Mouse (Mus musculus) erythroblast, embryonic 14.5 days (primary cell): ENCODE data around the gene Slc22a14. TPM values are rescaled to one million over a fixed set of nuclear protein-coding genes. Genes with fewer than 3 reads are reported as not detected.
"Not testable (repeated sequence)": the region's sequence is repeated elsewhere in the genome, so short reads cannot be mapped to it uniquely, and the experiment has no call there.

Experiments
- H3K27me3 ChIP-seq: 2 replicates; pipeline ENCODE4 v1.6.1; 2012; ENCODE audit warnings: inconsistent platforms; ENCODE audit not compliant: control insufficient read depth
- H3K36me3 ChIP-seq: 2 replicates; pipeline ENCODE4 v1.6.1; 2012; ENCODE audit warnings: mild to moderate bottlenecking, inconsistent platforms; ENCODE audit not compliant: control insufficient read depth
- H3K4me1 ChIP-seq: 2 replicates; pipeline ENCODE4 v1.6.1; 2012; ENCODE audit warnings: inconsistent platforms; ENCODE audit not compliant: control insufficient read depth
- H3K4me3 ChIP-seq: replicated peaks from 2 replicates; pipeline ENCODE3; 2012; ENCODE audit warnings: moderate library complexity, mild to moderate bottlenecking, inconsistent platforms
- H3K9me3 ChIP-seq: 2 replicates; pipeline ENCODE4 v1.6.1; 2012; ENCODE audit warnings: low read length, inconsistent platforms, mixed read lengths; ENCODE audit not compliant: control insufficient read depth
- GATA1 ChIP-seq: IDR thresholded peaks from 2 replicates; pipeline ENCODE4 v1.6.1; 2012; ENCODE audit warnings: low read length, inconsistent platforms, mixed read lengths
- TAL1 ChIP-seq: IDR thresholded peaks from 3 replicates; pipeline ENCODE4 v1.6.1; 2012; ENCODE audit warnings: low read length, inconsistent platforms, mixed read lengths
- polyA plus RNA-seq: library from polyadenylated mRNA; stranded (reverse); fragments of >175 nt; gene quantifications from 2 replicates; pipeline ENCODE4 v1.2.3, GENCODE M21; 2012

The Slc22a14 gene
- polyA plus RNA-seq, 1 experiment: not detected

DNA sequence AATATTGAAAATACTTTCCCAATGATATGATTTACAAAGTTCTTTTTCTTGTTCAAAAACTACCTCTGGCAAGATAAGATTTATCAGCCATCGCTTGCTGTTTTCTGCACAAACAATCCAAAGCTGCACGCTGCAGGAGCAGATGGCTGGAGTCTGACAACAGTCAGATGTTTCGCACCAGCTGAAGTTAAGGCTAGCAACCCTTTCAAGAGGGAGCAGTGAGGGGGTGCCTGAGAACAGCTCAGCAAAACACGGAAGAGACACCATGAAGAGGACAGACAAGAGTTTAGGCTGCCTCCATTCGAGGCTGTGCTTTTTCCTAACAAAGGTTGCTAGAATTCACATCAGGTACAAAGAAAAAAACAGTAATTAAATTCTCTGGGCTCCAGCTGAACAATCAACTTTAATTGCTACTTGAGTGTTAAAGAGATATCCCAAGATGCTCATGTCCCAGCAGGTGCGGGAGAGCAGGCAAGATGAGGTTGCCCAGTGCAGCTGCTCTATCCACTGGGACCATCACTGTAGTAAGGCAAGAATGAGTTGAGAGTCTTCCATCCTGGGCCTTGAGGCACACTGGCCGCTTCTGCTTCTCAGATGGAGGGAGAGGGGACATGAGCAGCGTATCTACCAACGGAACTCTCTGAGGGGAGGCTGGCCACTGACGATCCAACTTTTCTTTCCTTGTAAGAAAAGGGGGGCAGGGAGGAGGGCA, 124.9 kb downstream of the Slc22a14 start:
- Histone ChIP-seq H3K4me3 (no peak overlapping the region), H3K27me3 (no peaks in the 10 kb centered on the region)
- TF ChIP-seq GATA1 (no peak), TAL1 (no peak)

DNA sequence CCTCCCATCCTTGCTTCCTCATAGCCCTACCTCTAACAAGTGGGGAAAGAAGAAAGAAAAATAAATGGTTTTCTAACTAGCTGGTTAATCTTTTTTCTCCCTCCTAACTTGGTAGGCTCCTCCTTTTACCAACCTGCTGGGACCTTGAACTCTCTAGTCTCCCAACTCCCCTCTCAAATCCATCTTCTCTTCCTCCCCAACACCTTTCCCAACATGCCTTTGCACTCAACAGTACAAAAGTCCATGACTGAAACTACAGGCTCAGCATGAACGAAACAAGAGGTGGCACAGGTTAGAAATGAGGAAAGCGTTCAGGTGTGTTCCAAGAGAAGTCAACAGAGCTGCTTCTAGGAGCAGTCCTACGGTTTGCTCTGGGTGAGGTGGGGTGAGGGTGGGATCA, 126.1 kb downstream of the Slc22a14 start:
- H3K36me3 ChIP-seq: peaks cover 59% of the 10 kb centered on the region
- H3K9me3 ChIP-seq: no peaks in the 10 kb centered on the region
- H3K27me3 ChIP-seq: no peaks in the 10 kb centered on the region
- H3K4me3 ChIP-seq: no peak overlapping the region
- no peak for TF ChIP-seq TAL1
- TF ChIP-seq GATA1: no peak
- H3K4me1 ChIP-seq: no peaks in the 10 kb centered on the region

More for the DNA sequence above, 124.9 kb downstream of the Slc22a14 start:
- Histone ChIP-seq H3K4me1 (no peaks in the 10 kb centered on the region), H3K36me3 (peaks cover 67% of the 10 kb centered on the region), H3K9me3 (no peaks in the 10 kb centered on the region)

DNA sequence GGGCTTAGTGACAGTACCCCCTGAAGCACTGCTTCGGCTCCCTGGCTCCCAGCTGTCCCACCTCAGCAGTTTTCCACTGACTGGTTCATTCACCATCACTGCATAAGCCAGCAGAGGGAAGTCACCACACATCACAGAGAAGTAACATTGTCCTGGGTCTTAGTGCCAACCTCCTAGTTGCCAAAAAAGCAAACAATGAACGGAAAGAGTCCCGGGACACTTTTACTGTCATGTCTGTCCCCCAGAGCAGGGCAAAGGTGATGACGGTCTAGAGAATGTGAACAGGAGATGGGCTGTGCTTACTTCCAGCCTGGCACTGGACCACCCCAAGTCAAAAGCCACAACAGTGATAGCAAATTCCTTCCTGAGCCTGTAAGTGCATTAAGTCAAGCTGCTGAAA, 126.6 kb downstream of the Slc22a14 start:
- H3K9me3 ChIP-seq: no peaks in the 10 kb centered on the region
- H3K27me3 ChIP-seq: no peaks in the 10 kb centered on the region
- no peaks in the 10 kb centered on the region for H3K4me1 ChIP-seq
- TF ChIP-seq TAL1 (no peak), GATA1 (no peak)
- no peak overlapping the region for H3K4me3 ChIP-seq
- H3K36me3 ChIP-seq: peaks cover 54% of the 10 kb centered on the region

DNA sequence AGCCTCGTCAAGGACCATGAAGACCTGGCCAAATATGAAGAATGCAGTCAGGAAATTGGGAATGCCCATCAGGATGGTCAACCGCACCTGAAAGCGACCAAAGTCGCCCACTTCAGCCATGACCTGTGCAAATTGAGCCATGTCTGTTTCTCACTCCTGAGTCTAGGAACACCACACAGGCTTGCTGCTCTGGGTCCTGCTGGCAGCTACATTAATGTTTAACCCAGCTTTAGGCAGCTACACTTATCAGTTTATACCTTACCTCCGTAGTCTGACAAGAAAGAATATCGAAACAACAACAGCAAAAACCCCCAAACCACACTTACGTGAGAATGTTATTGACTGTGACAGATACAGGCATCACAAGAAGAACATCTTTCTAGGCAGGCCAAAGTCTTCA, 133.8 kb downstream of the Slc22a14 start:
- TF ChIP-seq TAL1: no peak
- no peak for TF ChIP-seq GATA1
- Histone ChIP-seq H3K4me3 (no peak overlapping the region), H3K36me3 (no peaks in the 10 kb centered on the region), H3K9me3 (no peaks in the 10 kb centered on the region), H3K27me3 (no peaks in the 10 kb centered on the region), H3K4me1 (peaks cover 15% of the 10 kb centered on the region)

DNA sequence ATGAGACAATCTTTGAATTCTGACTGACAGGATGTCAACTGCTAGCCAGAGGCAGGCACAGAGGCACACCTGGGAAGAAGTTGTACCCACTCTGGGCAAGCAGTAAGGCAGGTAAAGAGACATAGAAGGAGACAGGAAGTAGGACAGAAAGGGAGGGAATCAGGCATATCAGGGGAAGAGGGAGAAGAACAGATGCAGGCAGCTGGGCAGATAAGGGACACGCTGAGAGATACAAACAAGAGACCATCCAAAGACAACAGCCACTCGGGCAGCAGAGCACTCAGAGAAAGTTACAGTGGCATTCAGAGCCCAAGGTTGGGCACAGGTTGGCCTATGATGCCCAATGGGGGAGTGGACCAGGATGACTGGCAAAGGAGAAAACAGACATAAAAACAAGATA, 134.5 kb downstream of the Slc22a14 start:
- H3K4me3 ChIP-seq: no peak overlapping the region
- H3K36me3 ChIP-seq: no peaks in the 10 kb centered on the region
- no peaks in the 10 kb centered on the region for H3K9me3 ChIP-seq
- TF ChIP-seq GATA1: no peak
- TF ChIP-seq TAL1: no peak
- no peaks in the 10 kb centered on the region for H3K27me3 ChIP-seq
- H3K4me1 ChIP-seq: peaks cover 15% of the 10 kb centered on the region

DNA sequence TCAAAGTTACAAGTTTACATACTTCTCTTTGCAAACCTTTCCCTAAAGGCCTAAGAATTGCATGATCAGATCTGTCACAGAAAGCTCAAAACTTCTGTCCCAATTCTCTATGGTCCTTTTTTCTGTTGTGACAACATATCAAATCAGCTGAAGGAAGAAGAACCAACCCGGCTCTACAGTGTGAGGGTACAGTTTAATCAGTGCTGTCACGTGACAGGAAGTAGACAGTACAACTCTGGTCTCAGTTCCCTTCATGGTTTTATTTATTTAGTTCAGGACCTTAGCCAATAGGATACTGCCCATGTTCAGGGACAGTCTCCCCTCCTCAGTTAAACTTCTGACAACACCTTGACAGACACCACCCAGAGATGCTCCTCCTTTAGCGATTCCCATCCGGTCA, 145.1 kb downstream of the Slc22a14 start:
- Histone ChIP-seq H3K4me3 (no peak overlapping the region), H3K27me3 (no peaks in the 10 kb centered on the region), H3K4me1 (no peaks in the 10 kb centered on the region), H3K36me3 (no peaks in the 10 kb centered on the region; the same call in none of the 2 replicates), H3K9me3 (peaks cover 7% of the 10 kb centered on the region; the same call in 1 of the 2 replicates)
- no peak for TF ChIP-seq TAL1
- no peak for TF ChIP-seq GATA1

DNA sequence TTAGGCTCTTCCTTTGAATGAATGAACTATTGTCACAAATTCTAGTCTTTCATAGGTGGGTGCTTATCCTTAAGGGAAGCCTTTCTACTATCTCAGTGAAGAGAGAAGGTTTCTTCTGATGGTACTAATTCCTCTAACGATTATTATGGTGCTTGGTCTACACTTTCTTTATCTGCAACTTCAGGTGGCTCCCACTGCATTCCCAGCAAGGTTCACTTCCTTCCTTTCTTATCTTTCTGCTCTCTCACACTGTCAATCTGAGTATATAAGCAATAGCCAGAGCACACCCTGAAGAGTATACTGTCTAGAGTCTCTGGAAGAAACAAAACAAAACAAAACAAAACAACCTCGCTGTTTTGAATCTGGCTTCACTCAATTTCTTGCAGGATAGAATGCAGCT, 145.7 kb downstream of the Slc22a14 start:
- no peaks in the 10 kb centered on the region for H3K27me3 ChIP-seq
- H3K4me3 ChIP-seq: no peak overlapping the region
- TF ChIP-seq GATA1 (no peak), TAL1 (no peak)
- H3K4me1 ChIP-seq: no peaks in the 10 kb centered on the region
- H3K36me3 ChIP-seq: no peaks in the 10 kb centered on the region; the same call in none of the 2 replicates
- H3K9me3 ChIP-seq: peaks cover 8% of the 10 kb centered on the region; the same call in 1 of the 2 replicates

DNA sequence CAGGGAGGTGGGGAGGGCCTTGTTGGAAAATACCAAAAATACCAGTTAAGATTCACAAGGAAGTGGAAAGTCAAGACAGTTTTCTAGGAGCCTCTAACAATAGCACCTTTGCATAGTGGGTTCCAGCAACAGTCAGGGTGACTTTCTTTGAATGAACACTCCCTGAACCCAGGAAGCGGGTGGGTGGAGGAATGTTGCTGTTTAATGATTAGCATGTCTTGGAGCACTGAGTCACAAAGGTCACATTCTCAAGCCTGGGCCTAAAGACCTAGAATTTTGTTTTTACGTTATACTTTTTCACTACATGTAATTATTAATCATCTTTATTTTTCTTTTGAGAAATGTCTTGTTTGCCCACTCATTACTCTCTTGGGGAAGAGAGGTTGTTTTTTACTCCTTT, 150.0 kb downstream of the Slc22a14 start:
- H3K27me3 ChIP-seq, H3K4me3 ChIP-seq, H3K4me1 ChIP-seq, H3K36me3 ChIP-seq: not testable (repeated sequence)
- peaks cover 19% of the 10 kb centered on the region for H3K9me3 ChIP-seq

DNA sequence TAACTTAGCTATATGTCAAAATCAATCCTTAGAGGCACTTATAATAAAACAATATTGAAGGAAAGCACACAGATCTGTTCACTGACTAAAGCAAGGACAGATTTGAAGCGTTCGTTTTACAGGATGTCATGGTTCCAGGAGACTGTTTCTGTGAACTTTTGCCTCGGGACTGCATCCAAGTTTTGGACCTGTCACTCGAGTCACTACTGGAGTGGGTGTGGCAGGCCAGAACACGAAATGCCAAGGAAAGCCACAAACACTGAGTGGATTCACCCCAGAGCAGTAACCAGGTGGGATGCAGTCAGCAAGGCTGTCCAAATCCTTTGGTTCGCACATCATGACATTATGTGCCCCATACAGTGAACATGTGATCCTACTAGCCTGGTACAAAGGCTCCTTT, 150.8 kb downstream of the Slc22a14 start:
- TF ChIP-seq TAL1: no peak
- Histone ChIP-seq H3K4me1 (no peaks in the 10 kb centered on the region), H3K4me3 (no peak overlapping the region), H3K36me3 (no peaks in the 10 kb centered on the region), H3K9me3 (peaks cover 25% of the 10 kb centered on the region), H3K27me3 (no peaks in the 10 kb centered on the region)

DNA sequence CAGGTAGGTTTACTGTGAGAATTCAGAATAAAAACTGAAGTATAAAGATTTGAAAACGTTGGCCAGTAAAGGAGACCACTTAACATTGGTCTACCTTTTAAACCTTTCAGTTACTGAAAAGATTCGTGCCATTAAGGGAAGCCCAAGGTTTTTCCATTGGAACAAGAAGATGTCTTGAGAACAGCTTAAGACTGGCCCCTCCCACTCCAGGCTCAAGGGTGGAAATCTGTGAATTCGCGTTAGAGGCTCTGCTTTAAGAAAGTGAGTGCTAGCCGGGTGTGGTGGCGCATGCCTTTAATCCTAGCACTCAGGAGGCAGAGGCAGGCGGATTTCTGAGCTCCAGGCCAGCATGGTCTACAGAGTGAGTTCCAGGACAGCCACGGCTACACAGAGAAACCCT, 152.4 kb downstream of the Slc22a14 start:
- Histone ChIP-seq H3K27me3 (no peaks in the 10 kb centered on the region), H3K4me1 (no peaks in the 10 kb centered on the region), H3K9me3 (peaks cover 25% of the 10 kb centered on the region), H3K36me3 (no peaks in the 10 kb centered on the region), H3K4me3 (no peak overlapping the region)
- no peak for TF ChIP-seq TAL1
- TF ChIP-seq GATA1: no peak
